ENCODE assay signal across 13 mouse cellular contexts in the genomic region with DNA sequence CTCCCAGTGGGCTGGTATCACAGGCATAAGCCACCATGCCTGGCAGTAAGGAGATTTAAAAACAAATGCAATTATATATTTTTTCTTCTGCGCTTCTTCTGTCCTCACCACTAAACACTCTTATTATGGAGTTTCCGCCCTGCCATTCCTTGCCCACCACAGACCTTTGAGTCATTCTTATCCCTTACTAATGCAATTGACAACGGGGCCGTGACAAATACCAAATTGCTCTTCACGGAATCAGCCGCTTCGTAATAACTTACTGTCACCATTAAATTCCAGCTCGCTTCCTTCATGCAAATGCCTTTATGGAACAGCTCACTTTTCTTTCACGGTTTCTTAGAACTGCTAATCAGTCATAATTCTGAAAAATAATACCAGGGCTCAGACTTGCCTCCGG.
"Had no signal": no experiment of that assay in that cellular context is flagged by ENCODE, and none has a peak within 500 bp of the region (broad histone marks: within the 10 kb centered on the region; RNA-seq: fewer than 3 reads in every experiment).

No protein-coding gene starts in this region.

- H3K4me3 ChIP-seq: kidney, embryonic 15.5 days; liver, embryonic 13.5 days; stomach, embryonic 15.5 days had no signal

- DNase-seq: kidney, adult 18-20 months; kidney, postnatal 14 days; liver; liver, embryonic 13.5 days; lung, adult 2 months; lung, postnatal 10 days; lung, postnatal 4 days; right cerebral cortex, postnatal 14 days; thymus, adult 2 months; thymus, postnatal 25 days had no signal

- H3K9me3 ChIP-seq: kidney, embryonic 15.5 days; liver, embryonic 13.5 days; stomach, embryonic 15.5 days had no signal

- H3K27me3 ChIP-seq: kidney, embryonic 15.5 days; liver, embryonic 13.5 days; stomach, embryonic 15.5 days had no signal

- H3K27ac ChIP-seq: liver, embryonic 13.5 days; stomach, embryonic 15.5 days had no signal

- H3K9ac ChIP-seq: kidney, embryonic 15.5 days; liver, embryonic 13.5 days; stomach, embryonic 15.5 days had no signal

- H3K4me2 ChIP-seq: kidney, embryonic 15.5 days; liver, embryonic 13.5 days; midbrain, embryonic 11.5 days; stomach, embryonic 15.5 days had no signal

- H3K36me3 ChIP-seq: kidney, embryonic 15.5 days; liver, embryonic 13.5 days; stomach, embryonic 15.5 days had no signal
